Comparison of ENCODE assay signal across 9 mouse cellular contexts in genomic region chr15:77815867-77816600, GRCm38 (mm10). TPM values are rescaled to one million over a fixed set of nuclear protein-coding genes. Genes with fewer than 3 reads are reported as not detected.
A peak's percentile ranks its signal among the peaks of the same experiment; 100 is the strongest.
DNase-seq lines count a peak whose midpoint lies in the region; ATAC-seq and TF ChIP-seq lines count a peak whose summit lies in the region.
"Had no signal": no experiment of that assay in that cellular context is flagged by ENCODE, and none has a peak within 500 bp of the region (broad histone marks: within the 10 kb centered on the region; RNA-seq: fewer than 3 reads in every experiment).

No protein-coding gene starts in this region.

- no peak overlapping the region for H3K4me2 ChIP-seq in forebrain, embryonic 13.5 days
- no peak overlapping the region for H3K4me2 ChIP-seq in embryonic facial prominence, embryonic 13.5 days

- 86% methylated on average over 17 of the region's 17 CpGs for WGBS in forebrain, embryonic 10.5 days
- 81% methylated on average over 17 of the region's 17 CpGs for WGBS in forebrain, embryonic 13.5 days
- 62% methylated on average over 17 of the region's 17 CpGs for WGBS in embryonic facial prominence, embryonic 13.5 days
- 3% methylated on average over 17 of the region's 17 CpGs for WGBS in lung, adult 2 months

- no peaks in the 10 kb centered on the region for H3K27me3 ChIP-seq in forebrain, embryonic 10.5 days (ENCODE audit: poor library complexity, severe bottlenecking)
- no peaks in the 10 kb centered on the region for H3K27me3 ChIP-seq in forebrain, embryonic 13.5 days
- no peaks in the 10 kb centered on the region for H3K27me3 ChIP-seq in embryonic facial prominence, embryonic 13.5 days

- no peak overlapping the region for H3K4me3 ChIP-seq in forebrain, embryonic 10.5 days
- no peak overlapping the region for H3K4me3 ChIP-seq in forebrain, embryonic 13.5 days
- no peak overlapping the region for H3K4me3 ChIP-seq in embryonic facial prominence, embryonic 13.5 days
- peak overlapping the region; percentile 43 for H3K4me3 ChIP-seq in lung, adult 2 months (replicated peaks; ENCODE audit: extremely low read depth, low read depth, low read length)

- peak overlapping the region; percentile 59 for H3K27ac ChIP-seq in forebrain, embryonic 10.5 days
- no peak overlapping the region for H3K27ac ChIP-seq in forebrain, embryonic 13.5 days
- H3K27ac ChIP-seq in embryonic facial prominence, embryonic 13.5 days: peak overlapping the region; percentile 73
- H3K27ac ChIP-seq: liver, embryonic 14.5 days had no signal

- H3K9ac ChIP-seq in forebrain, embryonic 13.5 days: no peak overlapping the region
- peak overlapping the region; percentile 41; the same call in 1 of the 2 replicates for H3K9ac ChIP-seq in embryonic facial prominence, embryonic 13.5 days
- H3K9ac ChIP-seq: liver, embryonic 14.5 days had no signal

- DNase-seq in forebrain, embryonic 10.5 days (ENCODE audit: extremely low spot score, low spot score): no peak
- peak; percentile 62 for DNase-seq in heart, postnatal 4 days
- no peak for DNase-seq in lung, adult 2 months
- DNase-seq in layer of hippocampus, adult 11-12 months (ENCODE audit: low spot score): no peak

- peaks cover 77% of the 10 kb centered on the region for H3K4me1 ChIP-seq in forebrain, embryonic 10.5 days
- H3K4me1 ChIP-seq in forebrain, embryonic 13.5 days: peaks cover 34% of the 10 kb centered on the region
- H3K4me1 ChIP-seq in embryonic facial prominence, embryonic 13.5 days: peaks cover 73% of the 10 kb centered on the region
- peaks cover 74% of the 10 kb centered on the region for H3K4me1 ChIP-seq in lung, adult 2 months (ENCODE audit: control insufficient read depth, insufficient read depth, low read length)

- H3K9me3 ChIP-seq in forebrain, embryonic 10.5 days: no peaks in the 10 kb centered on the region
- no peaks in the 10 kb centered on the region for H3K9me3 ChIP-seq in forebrain, embryonic 13.5 days (replicated peaks)
- no peaks in the 10 kb centered on the region for H3K9me3 ChIP-seq in embryonic facial prominence, embryonic 13.5 days

- H3K36me3 ChIP-seq in forebrain, embryonic 10.5 days (replicated peaks): peaks cover 27% of the 10 kb centered on the region
- H3K36me3 ChIP-seq in forebrain, embryonic 13.5 days (ENCODE audit: poor library complexity, severe bottlenecking): peaks cover 20% of the 10 kb centered on the region
- peaks cover 20% of the 10 kb centered on the region for H3K36me3 ChIP-seq in embryonic facial prominence, embryonic 13.5 days

- TF ChIP-seq POLR2A in lung, adult 2 months (IDR thresholded peaks at IDR 0.05; ENCODE audit: borderline replicate concordance, extremely low read depth, low read depth, low read length): 0 out of 2 replicates have a peak, but pooled peaks have one; percentile 31

- TF ChIP-seq CTCF in lung, adult 2 months (IDR thresholded peaks at IDR 0.05; ENCODE audit: insufficient read depth, low read length): no peak

- ATAC-seq in forebrain, embryonic 13.5 days: no peak
- peak; percentile 13 for ATAC-seq in CD4-positive, CD25-positive, alpha-beta regulatory T cell, adult 4 months
- ATAC-seq in embryonic facial prominence, embryonic 13.5 days (ENCODE audit: insufficient number of reproducible peaks, insufficient read depth, low FRiP score, low TSS enrichment, low read depth): no peak
- no peak for ATAC-seq in erythroblast, adult 5-6 weeks (replicated peaks; ENCODE audit: low FRiP score, poor library complexity, severe bottlenecking)

RNA-seq across cellular contexts. Expression of gene Myh9, which starts 25.9 kb away (rescaled TPM):
- 35.6 and 36.8 TPM in 2 replicates for polyA plus RNA-seq in forebrain, embryonic 10.5 days (2016; fragmentation: Nextera tagmentation; extraction: Ambion mirVana)
- polyA plus RNA-seq in forebrain, embryonic 13.5 days (2015; fragmentation: Nextera tagmentation; extraction: Ambion mirVana): 13.4 and 14.4 TPM in 2 replicates
- polyA plus RNA-seq in CD4-positive, CD25-positive, alpha-beta regulatory T cell, adult 4 months (2017; shearing (Covaris generic)): 100 to 1,000 TPM; 206 to 220 TPM
- polyA plus RNA-seq in embryonic facial prominence, embryonic 13.5 days (2015; fragmentation: Nextera tagmentation; extraction: Ambion mirVana): 36.2 and 41.0 TPM in 2 replicates
- total RNA-seq in heart, postnatal 4 days (2021): 100 to 1,000 TPM; 219 to 228 TPM
- 133 and 162 TPM in 2 replicates for polyA plus RNA-seq in lung, adult 2 months (2012; rRNA removed)
- total RNA-seq in erythroblast, adult 5-6 weeks (2015; ENCODE audit: low replicate concordance): 105 and 110 TPM in 2 replicates
- 158 and 246 TPM in 2 replicates for total RNA-seq in erythroblast, adult 5-6 weeks (2017; ENCODE audit: low replicate concordance)

RNA-seq across cellular contexts. Expression of gene Apol8, which starts 59.2 kb away (rescaled TPM):
- 0.07 and 0.24 TPM in 2 replicates for polyA plus RNA-seq in forebrain, embryonic 10.5 days (2016; fragmentation: Nextera tagmentation; extraction: Ambion mirVana)
- 0.08 TPM in 1 of 2 replicates, not detected in the other for polyA plus RNA-seq in forebrain, embryonic 13.5 days (2015; fragmentation: Nextera tagmentation; extraction: Ambion mirVana)
- polyA plus RNA-seq in CD4-positive, CD25-positive, alpha-beta regulatory T cell, adult 4 months (2017; shearing (Covaris generic)): not detected
- polyA plus RNA-seq in embryonic facial prominence, embryonic 13.5 days (2015; fragmentation: Nextera tagmentation; extraction: Ambion mirVana): 0.22 and 0.32 TPM in 2 replicates
- under 1 TPM; 0.17 to 0.38 TPM for total RNA-seq in heart, postnatal 4 days (2021)
- 0.05 TPM in 1 of 2 replicates, not detected in the other for polyA plus RNA-seq in lung, adult 2 months (2012; rRNA removed)
- total RNA-seq in erythroblast, adult 5-6 weeks (2015; ENCODE audit: low replicate concordance): 44.6 and 58.5 TPM in 2 replicates
- total RNA-seq in erythroblast, adult 5-6 weeks (2017; ENCODE audit: low replicate concordance): 77.3 and 107 TPM in 2 replicates
